Mouse (Mus musculus): Measurements from ENCODE around the gene Cxcl14. TPM values are rescaled to one million over a fixed set of nuclear protein-coding genes. Genes with fewer than 3 reads are reported as not detected.

Gene Cxcl14
- total RNA-seq (2021), result under 1 TPM; 0.20 to 0.24 TPM

DNA sequence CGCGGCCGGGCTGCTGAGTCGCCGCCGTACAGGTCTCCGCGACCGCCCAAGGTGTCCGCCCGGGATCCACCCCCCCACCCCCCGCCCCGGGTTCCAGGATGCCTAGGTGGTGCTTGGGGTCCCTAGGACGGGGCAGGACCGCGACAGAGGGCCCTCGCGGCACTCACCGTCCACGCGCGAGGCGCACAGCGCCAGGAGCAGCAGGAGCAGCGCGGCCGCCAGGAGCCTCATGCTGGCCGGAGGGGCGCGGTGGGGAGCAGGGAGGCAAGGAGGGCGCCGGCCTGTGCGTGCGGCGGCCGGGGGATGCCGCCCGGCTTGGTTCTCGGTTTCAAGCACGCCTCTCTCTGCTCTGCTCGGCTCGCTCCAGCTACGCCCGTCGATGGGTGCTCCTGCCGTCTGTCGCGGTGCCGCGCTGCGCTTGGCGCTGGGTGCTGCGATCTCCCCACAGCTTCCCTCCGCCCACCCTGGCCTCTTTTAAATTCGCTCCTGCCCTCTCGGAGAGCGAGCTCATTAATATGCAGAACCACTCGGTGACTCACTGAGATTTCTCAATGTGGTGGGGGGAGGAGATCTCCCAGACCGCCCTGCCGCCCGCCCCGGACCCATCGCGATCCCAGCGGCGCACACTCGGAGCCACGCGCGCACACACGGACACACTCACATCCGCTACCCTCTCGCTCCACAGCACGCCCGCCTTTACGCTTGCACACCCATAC lies at the start of gene Cxcl14:
Cxcl14 (minus strand) TSS at position 609 of the 716 bp plus-strand sequence.
- peak; percentile 13 for DNase-seq

DNA sequence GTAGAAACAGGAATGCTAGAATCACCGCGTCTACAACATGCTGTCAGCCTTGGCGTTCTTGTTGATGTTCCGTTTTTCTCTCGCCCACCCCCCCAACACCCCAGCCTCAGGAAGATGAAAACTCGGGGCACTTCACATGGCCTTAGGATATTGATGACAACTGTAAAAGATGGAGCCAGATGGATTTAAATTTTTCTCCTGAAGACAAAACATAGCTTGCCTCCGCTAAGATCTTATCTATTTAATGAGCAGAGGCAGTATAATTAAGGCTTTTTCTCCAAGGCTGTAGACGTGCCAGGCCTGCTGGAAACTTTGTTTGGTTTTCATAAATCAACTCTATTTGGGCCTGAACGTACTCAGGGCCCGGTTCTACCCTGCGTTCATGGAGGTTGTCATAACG lies 48.0 kb upstream of the Cxcl14 start:
- no peak for DNase-seq

GRCm38 (mm10) chr13:56342491-56342890 lies 46.1 kb upstream of the Cxcl14 start:
- DNase-seq, result no peak

DNA sequence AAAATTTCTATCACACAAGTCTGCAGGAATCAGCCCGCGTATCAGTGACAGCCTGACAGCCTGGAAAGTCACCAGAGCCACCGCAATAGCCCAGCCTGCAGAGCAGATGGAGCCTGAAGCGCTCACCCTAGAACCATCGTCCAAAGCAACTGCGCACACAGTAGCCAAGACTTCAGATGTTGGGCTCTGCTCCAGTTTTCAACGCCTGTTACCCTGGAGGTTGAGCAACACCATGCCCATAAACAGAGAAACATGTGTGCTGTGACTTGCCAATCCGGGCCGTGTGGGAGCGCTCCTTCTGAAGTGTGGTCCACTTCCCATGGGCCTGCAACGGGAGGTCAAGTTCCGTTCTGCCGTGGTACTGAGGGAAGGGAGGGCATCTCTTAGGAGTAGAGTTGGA lies 44.2 kb upstream of the Cxcl14 start:
- DNase-seq, result peak; percentile 52

- DNase-seq, result no peak
These were observed 43.5 kb upstream of the Cxcl14 start for GRCm38 (mm10) chr13:56339816-56340215.

GRCm38 (mm10) chr13:56336982-56337381 lies 40.6 kb upstream of the Cxcl14 start:
- DNase-seq, result peak; percentile 22

DNA sequence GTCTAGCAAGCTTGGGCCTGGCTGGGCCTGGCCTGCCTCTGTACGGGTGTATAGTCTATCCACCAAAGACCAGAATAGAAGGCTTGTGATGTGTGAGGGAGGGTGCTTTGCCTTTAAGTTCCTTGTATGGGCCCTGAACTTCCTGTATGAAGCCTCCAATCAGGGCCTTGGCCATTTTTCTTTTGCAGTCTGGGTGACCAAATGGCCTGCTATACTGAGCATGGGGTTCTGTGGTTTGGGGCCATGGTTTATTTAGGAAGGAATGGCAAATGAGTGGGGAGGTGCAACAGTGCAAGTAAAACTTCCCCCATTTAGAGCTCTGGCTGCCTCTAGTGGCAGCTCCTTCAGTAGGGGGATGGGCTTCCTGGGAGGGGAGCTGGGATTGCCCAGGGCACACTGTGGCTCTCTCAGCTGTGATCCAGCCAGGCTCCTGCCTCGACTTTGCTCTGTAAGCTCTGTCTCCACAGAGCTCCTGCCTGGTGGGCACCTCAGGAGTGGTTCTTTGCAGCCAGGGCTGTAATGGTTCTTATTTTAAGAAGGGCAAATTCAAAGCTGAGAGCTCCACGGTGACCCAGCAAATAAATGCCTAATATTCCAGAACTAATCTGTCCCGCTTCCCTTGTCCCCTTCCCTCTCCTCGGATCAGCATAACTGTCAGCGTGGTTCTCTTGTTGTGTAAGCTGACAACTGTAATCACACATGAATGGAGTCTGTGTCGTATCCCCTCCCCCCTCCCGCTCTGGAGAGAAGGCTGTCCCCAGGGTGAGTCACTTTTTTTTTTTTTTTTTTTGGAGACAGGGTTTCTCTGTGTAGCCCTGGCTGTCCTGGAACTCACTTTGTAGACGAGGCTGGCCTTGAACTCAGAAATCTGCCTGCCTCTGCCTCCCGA lies 38.7 kb upstream of the Cxcl14 start:
- no peak for DNase-seq

- DNase-seq, result no peak
These were observed 37.9 kb upstream of the Cxcl14 start for GRCm38 (mm10) chr13:56334236-56334635.

DNA sequence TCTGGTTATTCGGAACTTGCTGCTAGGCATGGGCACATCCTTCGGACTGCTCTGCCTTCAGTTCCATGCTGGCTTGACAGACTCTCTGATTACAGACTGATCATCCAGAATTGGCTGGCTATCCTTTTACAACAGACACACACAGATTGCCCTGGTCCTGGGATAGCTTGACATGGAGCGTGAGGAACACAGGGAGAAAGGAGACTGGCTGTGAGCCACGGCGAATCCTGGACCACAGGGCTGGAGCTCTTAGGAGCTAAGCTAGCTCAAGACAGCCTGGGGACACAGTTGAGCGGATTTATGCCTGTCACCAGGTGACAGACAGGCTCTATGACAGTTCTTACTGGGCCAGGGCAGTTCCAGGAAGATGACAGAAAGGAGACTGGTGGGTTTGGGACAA lies 36.0 kb upstream of the Cxcl14 start:
- DNase-seq, result no peak

GRCm38 (mm10) chr13:56330603-56331455 lies 34.5 kb upstream of the Cxcl14 start:
- no peak for DNase-seq

DNA sequence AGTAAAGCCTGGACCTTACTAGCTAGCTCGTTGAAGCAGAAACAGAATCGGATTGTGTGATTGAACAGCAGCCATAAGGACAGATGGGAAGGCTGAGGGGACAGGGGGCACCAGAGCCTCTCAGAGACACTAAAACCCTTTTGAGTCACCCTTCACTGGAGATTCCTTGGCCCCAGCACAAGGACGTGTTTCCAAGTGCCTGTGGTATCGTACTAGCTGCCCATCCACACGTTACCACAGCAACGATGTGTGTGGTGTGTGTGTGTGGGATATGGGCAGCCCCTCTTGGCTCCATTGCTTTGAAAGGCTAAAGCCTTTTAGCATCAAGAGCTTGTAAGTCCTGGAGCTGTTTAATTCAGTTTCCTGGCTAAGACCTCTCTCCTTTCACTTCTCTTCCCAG lies 33.4 kb upstream of the Cxcl14 start:
- DNase-seq, result no peak

- no peak for DNase-seq
These were observed 32.8 kb upstream of the Cxcl14 start for GRCm38 (mm10) chr13:56329165-56329564.

GRCm38 (mm10) chr13:56327779-56328178 lies 31.4 kb upstream of the Cxcl14 start:
- DNase-seq, result no peak

GRCm38 (mm10) chr13:56321635-56322034 lies 25.3 kb upstream of the Cxcl14 start:
- no peak for DNase-seq

- no peak for DNase-seq
These were observed 20.6 kb upstream of the Cxcl14 start for GRCm38 (mm10) chr13:56316930-56317329.

- DNase-seq, result no peak
These were observed 18.9 kb upstream of the Cxcl14 start for GRCm38 (mm10) chr13:56315201-56315600.

DNA sequence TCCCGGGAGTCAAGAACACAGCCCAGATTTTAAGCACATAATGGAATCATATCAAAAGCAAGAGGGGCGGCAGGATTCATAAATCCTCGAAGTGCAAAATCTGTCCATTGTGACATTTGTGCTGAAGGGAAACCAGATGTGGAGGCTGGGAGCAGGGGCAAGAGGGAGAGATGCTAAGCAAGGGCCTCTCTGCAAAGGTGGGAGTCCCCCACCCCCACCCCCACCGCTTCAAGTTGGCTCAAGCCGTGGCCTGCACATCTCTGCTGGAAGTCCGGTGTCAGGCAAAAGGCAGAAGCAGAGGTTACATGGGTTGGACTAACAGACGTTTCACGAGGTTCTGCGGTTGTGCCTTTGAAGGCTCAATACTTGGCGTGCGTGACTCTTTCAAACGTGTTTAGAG lies 8.7 kb upstream of the Cxcl14 start:
- no peak for DNase-seq

DNA sequence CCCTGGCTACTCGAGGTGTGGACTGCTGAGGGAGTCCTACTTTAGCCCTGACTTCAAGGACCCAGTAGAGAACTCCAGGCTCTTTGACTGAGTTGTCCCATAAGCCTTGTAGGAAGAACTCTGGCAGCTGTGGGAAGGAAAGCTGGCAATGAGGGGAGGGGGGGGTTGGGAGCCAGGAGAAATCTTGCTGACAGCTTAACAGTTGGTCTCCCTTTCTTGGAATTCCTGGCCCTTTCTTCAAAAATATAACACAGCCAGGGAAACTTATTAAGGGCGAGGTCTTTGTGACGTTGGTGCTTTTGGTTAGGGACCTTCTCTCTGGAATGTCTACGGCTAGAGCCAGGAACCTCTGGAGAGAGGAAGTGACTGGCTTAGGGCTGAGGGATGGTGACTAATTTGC lies 8.1 kb upstream of the Cxcl14 start:
- no peak for DNase-seq

- DNase-seq, result no peak
These were observed 3.0 kb upstream of the Cxcl14 start for GRCm38 (mm10) chr13:56299336-56299735.

GRCm38 (mm10) chr13:56296659-56297020 lies 289 bp upstream of the Cxcl14 start:
- DNase-seq, result no peak

DNA sequence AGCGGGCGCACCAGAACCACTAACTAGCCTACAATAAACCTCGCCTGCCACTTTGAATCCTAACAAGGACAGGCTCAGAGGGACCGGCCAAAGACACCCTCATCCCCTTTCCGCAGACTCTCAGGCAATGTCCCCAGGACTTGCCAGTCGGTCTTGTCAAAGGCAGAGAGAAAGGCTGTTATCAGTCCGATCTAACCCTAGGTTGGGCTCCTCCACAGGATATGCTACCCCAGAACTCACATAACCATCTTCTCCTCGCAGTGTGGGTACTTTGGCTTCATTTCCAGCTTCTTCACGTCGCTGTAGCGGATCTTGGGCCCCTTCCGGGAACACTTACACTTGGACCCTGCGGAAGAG lies 787 bp downstream of the Cxcl14 start:
- DNase-seq, result no peak

GRCm38 (mm10) chr13:56294908-56295307 lies 1.4 kb downstream of the Cxcl14 start:
- DNase-seq, result no peak

DNA sequence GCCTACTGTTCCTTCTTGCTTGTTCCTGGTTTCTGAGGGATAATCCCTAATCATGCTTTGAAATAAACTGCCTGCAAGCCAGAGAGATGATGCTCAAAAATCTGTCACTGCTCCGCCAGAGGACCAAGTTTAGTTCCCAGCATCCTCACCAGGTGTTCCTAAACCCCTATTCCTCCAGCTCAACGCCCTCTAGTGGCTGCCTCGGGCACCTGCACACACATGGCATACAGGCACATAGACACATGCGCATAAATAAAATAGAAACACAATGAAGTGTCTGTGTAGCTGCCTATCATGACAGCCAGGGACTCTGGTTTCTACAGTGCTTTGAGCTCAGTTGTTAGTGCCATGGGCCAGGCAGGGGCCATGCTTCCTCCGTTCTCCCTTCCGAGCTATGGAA lies 6.4 kb downstream of the Cxcl14 start:
- DNase-seq, result no peak

All from heart, postnatal 4 days (tissue).